Mouse (Mus musculus) regulatory T cell (primary cell): ENCODE results near the gene Zscan25.
"Not testable (repeated sequence)": the region's sequence is repeated elsewhere in the genome, so short reads cannot be mapped to it uniquely, and the experiment has no call there.

Experiments used
- in situ Hi-C: fragments of 300-600 bp; cut with MboI, MseI; formaldehyde crosslinking; loops from one replicate; pipeline ENCODE4 v1.15.1; 2025; ENCODE audit warnings: high pct_unique_total_duplicates

The Zscan25 gene

GRCm38 (mm10) chr5:145280371-145281143 lies at the start of gene Zscan25:
Gene Zscan25, plus strand, starts transcription at chr5:145280500.
- in situ Hi-C loops = no loop called here

DNA sequence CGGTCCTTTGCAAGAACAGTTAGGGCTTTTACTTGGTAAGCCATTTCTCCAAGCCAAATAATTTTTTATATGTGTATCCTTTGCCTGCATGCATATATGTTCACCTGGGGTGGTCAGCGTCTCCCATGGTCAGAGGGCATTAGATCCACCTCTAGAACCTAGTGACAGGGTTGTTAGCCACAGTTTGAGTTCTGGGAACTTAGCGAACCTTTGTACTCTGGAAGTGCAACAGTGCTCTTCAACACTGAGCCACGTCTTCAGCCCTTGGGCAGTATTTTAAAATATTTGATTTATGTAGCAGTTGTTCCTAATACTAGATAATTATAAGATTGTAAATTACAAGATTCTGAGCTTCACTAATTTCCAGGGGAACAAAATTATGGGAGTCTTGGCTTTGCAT lies 49.7 kb upstream of the Zscan25 start:
- in situ Hi-C loops = loop anchor here (5.0 kb wide), 1 partner anchor 38 kb away; the partner anchor contains the start of gene Atp5j2

DNA sequence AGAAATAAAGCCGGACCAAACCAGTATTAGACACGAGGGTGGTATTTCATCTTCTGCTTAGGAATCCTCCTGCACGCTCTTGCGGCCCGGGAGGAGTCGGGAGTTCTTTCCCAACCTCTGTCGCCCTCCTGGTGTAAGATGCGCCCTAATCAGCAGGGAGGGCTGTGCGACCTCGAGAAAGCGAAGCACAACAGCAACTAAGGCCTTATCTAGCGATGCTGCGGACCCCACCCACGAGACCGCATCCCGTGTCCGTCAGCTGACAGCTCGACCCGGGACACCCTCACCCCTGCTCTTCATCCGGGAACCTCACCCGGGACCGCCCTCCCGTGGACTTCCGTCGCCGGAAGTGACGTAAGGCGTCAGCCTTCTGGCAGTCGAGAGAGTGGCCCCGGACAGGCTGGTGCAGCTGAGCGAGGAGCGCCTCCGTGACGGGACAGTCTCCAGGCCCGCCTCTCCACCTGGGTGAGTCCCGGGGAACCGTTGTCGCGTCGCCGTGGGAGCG lies 48.9 kb upstream of the Zscan25 start, which contains the start of gene Zfp655:
Zfp655 (plus strand) TSS at position 349 of the 505 bp plus-strand sequence.
- in situ Hi-C loops = loop anchor here (5.0 kb wide), 1 partner anchor 39 kb away; the partner anchor contains the start of gene Atp5j2

DNA sequence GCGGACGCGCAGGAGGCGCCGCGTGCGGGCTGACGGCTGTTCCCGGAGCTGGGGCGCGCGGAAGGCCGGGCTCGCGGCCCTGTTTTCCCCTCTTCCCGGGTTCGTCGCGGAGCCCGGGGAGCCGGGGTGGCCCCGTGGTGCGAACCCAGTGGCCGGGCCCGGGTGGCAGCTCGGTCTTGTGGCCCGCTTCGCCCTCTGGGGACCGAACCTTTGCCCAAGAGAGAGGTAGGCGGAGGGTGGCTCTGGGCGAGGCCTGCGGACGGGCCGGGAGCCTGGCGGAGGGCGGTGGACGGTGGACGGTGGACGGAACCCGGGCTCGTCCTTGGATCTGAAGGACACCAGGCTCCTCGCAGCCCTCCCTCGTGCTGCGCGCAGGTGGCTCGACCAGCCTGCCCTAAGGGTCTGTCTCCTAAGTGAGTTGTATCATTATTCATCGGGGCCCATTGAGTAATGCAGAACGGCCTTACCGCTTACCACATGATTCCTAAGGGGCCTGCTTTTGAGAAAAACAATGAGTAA lies 48.3 kb upstream of the Zscan25 start:
- in situ Hi-C loops = loop anchor here (5.0 kb wide), 1 partner anchor 40 kb away; the partner anchor contains the start of gene Atp5j2

GRCm38 (mm10) chr5:145234636-145235035 lies 45.7 kb upstream of the Zscan25 start:
- in situ Hi-C loops = loop anchor here (5.0 kb wide), 1 partner anchor 42 kb away; the partner anchor contains the start of gene Atp5j2

DNA sequence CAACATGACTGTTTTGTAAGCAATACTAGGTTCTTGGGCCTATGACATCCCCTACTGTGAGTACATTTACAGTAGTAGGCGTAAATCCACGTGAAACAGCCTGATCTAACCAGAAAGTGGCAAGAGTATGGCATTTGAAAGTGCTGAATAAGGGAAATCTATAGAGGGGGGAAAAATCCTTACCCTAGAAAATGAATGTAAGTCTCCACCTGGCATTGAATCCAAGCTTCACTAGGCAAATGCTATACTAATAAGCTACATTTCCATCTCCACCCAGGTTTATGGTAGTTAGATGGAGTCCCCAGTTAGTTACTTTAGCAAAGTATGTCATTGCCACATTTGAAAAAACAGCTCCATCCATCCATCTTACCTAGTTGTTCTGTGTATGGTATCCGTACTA lies 30.8 kb upstream of the Zscan25 start:
- in situ Hi-C loops = no loop called here

DNA sequence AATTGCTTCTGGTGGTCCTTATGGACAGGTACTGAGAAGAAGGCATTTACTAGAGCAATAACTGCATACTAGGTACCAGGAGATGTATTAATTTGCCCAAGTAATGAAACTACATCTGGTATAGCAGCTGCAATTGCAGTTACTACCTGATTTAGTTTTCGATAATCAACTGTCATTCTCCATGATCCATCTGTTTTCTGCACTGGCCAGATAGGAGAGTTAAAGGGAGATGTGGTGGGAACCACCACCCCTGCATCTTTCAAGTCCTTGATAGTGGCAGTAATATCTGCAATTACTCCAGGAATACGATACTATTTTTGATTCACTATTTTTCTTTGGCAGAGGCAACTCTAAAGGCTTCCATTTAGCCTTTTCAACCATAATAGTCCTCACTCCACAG lies 6.7 kb upstream of the Zscan25 start:
- in situ Hi-C loops = not testable (repeated sequence)

GRCm38 (mm10) chr5:145279948-145280347 lies 352 bp upstream of the Zscan25 start:
- in situ Hi-C loops = no loop called here

DNA sequence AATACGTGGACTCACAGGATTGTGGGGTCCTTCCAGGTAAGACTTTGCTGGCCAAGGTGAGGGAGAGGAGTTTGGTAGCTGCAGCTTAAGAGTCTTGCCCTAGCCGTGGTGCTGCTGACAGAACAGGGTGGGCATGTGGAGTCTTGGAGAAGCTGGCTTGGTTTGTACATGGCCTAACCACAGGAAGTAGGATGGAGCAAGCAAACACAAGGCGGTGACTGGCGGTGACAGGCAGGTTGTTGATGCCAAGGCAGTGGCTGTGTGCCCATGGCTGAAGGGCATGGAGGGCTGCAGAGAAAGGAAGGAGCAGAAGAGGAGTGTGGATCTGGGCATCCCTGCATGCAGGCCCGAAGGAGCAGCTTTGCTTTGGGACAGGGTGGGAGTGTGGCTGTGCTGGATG lies 8.1 kb downstream of the Zscan25 start:
- in situ Hi-C loops = no loop called here

- in situ Hi-C loops = no loop called here
Measured at GRCm38 (mm10) chr5:145290697-145291096, 10.4 kb downstream of the Zscan25 start.

- in situ Hi-C loops = no loop called here
Measured at GRCm38 (mm10) chr5:145292398-145292797, 12.1 kb downstream of the Zscan25 start.

- in situ Hi-C loops = no loop called here
Measured at GRCm38 (mm10) chr5:145300469-145300868, 20.2 kb downstream of the Zscan25 start.

DNA sequence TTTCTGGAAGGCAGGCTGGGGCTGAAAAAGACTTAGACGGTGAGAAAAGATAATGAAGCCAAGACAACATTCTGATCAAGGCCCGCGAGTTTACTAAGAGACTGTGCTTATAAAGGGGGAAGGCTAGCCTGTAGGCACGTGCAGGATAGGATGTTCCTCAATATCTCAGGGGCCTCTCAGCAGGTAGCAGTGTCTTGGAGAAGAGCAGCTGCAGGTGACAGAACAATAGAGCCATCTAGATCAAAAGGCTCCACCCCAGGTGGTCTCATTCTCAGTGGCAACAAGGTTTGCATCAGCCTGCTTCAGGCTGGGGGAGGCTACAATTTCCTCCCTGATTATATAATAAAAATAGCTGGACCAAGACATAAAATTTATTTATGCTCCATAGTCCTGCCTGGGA lies 21.5 kb downstream of the Zscan25 start:
- in situ Hi-C loops = not testable (repeated sequence)

DNA sequence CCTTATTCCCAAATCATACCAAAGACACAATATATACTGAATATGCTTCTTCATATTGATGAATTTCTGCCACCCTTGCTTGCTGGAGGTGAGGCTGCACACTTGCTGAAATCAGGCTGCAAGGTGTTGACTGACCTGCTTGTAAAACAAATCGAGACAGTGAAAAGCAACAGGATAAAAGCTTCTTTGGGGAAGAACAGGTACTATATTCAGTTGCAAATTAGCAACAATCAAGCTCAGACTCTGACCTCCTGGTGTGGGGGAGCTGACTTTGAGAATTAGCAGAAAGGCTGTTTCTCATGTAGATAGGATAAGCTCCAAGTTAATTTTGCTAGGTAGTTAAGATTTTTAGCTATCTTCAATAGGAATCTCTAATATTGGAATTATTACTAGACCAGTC lies 22.1 kb downstream of the Zscan25 start:
- in situ Hi-C loops = no loop called here

DNA sequence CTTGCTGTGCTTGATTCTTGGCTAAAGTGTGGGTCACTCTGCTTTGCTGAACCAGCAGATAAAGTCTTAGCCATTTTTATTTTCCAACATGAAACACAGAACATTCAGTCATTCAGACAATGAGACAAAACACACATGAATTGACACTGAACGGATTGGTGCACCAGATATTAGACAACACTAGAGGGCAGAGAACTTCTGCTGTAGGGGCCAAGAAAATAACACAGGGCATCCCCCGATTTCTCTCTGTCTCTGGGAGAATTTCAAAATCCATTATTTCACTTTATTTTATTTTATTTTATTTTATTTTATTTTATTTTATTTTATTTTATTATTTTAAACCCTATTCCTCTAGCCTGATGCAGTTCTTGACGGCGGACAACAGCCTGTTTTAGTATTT lies 26.7 kb downstream of the Zscan25 start:
- in situ Hi-C loops = not testable (repeated sequence)

GRCm38 (mm10) chr5:145307811-145308210 lies 27.5 kb downstream of the Zscan25 start:
- in situ Hi-C loops = not testable (repeated sequence)

DNA sequence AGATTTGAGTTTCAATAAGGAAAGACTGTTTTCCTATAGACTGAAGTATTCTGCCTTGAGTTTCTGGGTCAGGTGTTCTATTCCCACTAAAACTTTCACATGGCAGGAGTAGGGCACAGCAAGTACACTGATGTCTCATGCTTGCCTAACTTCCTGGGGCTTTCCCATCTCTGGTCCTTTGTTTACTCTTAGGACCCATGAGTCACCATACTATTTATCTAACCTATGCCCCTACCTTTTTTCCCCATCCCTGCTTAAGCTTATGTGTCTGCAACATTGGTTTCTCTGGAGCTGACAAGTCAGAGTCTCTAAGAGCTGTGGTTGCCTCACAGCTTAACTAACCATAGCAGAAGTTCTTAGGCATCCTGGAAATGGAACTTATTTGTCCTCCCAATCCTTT lies 33.5 kb downstream of the Zscan25 start:
- in situ Hi-C loops = no loop called here

DNA sequence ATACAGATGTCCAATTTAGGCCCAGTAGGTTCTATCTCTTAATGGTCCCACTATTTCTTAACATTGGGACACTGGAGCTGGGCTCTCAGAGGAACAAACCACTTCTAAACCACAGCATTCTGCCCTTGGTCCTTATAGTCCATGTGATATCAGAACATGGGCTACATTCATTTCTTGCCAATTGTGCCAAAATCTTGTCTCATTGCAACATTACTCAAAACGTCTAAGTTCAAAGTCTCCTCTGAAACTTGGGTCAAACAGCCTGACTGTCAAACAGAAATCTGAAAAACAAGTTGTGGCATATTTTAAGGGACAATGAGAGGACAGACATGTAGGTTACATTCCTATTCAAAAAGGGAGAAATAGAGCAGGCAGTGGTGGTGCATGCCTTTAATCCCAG lies 36.8 kb downstream of the Zscan25 start:
- in situ Hi-C loops = no loop called here

DNA sequence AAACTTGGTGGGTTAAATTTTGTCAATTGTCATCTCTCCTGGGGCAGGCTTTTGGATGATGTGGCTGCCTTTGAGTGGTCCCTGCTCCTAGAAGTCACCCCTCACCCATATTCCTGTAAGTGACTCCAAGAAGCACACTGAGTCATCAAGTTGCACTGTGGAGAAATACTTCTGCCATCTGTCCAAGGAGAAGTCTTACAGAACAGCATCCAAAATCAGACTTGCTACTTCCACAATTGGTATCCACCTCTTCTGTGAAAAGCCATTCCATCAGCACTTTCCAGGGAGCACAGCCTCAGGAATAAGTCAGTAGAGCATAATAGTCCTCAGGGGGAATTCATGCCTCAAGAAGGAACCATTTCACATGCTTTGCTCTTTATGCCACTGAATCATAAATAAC lies 58.5 kb downstream of the Zscan25 start:
- in situ Hi-C loops = not testable (repeated sequence)
